Mouse (Mus musculus) lung, postnatal 0 days (tissue): ENCODE data around the gene Snx30.

Experiments
- CTCF ChIP-seq: IDR thresholded peaks from 2 replicates; pipeline ENCODE4 v1.5.1; 2016; ENCODE audit warnings: antibody characterized with exemption, mild to moderate bottlenecking
- EP300 ChIP-seq: IDR thresholded peaks from 2 replicates; pipeline ENCODE4 v1.6.1; 2016; ENCODE audit warnings: antibody characterized with exemption, mild to moderate bottlenecking, control low read depth

DNA sequence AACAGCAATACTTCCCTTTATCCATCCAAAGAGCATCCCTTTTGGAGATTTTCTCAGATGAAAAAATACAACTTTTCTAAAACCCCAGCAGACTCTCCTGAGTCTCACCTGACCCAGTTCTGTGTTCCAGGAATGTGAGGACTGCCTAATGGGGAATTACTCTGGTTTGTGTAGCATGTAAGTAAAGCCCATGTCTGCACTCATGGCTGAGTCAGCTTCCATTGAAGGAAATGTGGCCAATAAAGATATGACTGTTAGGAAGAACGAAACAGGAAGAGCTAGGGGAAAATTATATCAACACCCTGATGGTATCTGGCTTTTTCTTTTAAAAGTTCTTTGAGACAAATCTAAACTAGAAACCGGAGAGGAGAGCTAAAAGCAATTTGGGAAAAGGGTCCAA, 37.9 kb upstream of the Snx30 start:
- TF ChIP-seq EP300: 0 out of 2 replicates have a peak, but pooled peaks have one; percentile 28
- TF ChIP-seq CTCF: peak; percentile 11; the same call in 1 of the 2 replicates
